Mouse (Mus musculus): ENCODE data around the gene Sccpdh. TPM values are rescaled to one million over a fixed set of nuclear protein-coding genes. Genes with fewer than 3 reads are reported as not detected.

Sccpdh gene
- total RNA-seq (2023) = 1 to 10 TPM; 2.3 to 4.6 TPM

GRCm38 (mm10) chr1:179668013-179668805, at the start of gene Sccpdh:
Sccpdh (plus strand) TSS chr1:179668210.

Other genes with a start within 250 kb of the Sccpdh start
- gene Smyd3, start 150.2 kb upstream of the Sccpdh start, total RNA-seq (2023) = 10 to 100 TPM; 19.0 to 23.4 TPM
- 10 to 100 TPM; 16.4 to 23.4 TPM for gene Tfb2m, start 121.9 kb upstream of the Sccpdh start, total RNA-seq (2023)
- 10 to 100 TPM; 28.0 to 29.6 TPM for gene Cnst, start 121.8 kb upstream of the Sccpdh start, total RNA-seq (2023)
- not detected for gene Kif28, start 77.1 kb downstream of the Sccpdh start, total RNA-seq (2023)
- under 1 TPM in 1 of 2 experiments, not detected in 1; 0.37 TPM for gene Gm10518, start 135.2 kb downstream of the Sccpdh start, total RNA-seq (2023)
- gene Ahctf1, start 135.5 kb downstream of the Sccpdh start, total RNA-seq (2023) = 10 to 100 TPM; 49.6 to 55.3 TPM

All from monocyte, adult 59 days (primary cell).